Mouse (Mus musculus) left cerebral cortex, postnatal 10 days (tissue): ENCODE data around the gene Mettl15. TPM values are rescaled to one million over a fixed set of nuclear protein-coding genes. Genes with fewer than 3 reads are reported as not detected.
"Not testable (repeated sequence)": the region's sequence is repeated elsewhere in the genome, so short reads cannot be mapped to it uniquely, and the experiment has no call there.

Experiments
- DNase-seq, 2 experiments: peaks; one replicate each; pipeline ENCODE4 v3.0.0; 2021 to 2022; ENCODE audit warnings: low spot score in 2 of 2, mixed read lengths in 1 of 2; ENCODE audit errors: extremely low spot score in 1 of 2
- intact Hi-C: fragments of 180-260 bp; cut with DNase I; formaldehyde crosslinking; loops from one replicate; pipeline ENCODE4 v1.15.1; 2025
- microRNA-seq: library from miRNA; unstranded; fragments of <30 nt; microRNA quantifications from one replicate; pipeline ENCODE4 v1.2.0, GENCODE M21; 2022
- total RNA-seq, 2 experiments: library from RNA; stranded (reverse); gene quantifications; 2 replicates each; pipeline ENCODE4 v1.2.3; 2021

Gene Mettl15
- total RNA-seq, 2 experiments from 2014 or later, result 5.9 to 6.5 TPM

DNA sequence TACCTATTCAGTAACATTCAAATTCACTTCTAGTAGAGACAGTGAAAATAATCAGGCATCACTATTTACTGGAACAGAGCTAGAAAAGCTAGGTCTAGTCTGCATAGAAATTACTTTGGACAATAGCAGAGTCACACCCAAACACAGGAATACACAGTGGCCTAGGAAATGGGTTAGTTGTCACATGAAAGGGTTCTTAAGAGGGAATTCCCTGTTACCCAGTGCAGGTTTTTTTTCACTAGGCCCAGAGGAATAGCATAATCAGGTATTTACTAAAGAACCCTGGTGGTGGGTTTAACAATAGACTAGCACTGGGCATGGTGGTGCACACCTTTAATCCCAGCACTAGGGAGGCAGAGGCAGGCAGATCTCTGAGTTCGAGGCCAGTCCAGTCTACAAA, 69.9 kb downstream of the Mettl15 start:
- intact Hi-C loops, DNase-seq: not testable (repeated sequence)

DNA sequence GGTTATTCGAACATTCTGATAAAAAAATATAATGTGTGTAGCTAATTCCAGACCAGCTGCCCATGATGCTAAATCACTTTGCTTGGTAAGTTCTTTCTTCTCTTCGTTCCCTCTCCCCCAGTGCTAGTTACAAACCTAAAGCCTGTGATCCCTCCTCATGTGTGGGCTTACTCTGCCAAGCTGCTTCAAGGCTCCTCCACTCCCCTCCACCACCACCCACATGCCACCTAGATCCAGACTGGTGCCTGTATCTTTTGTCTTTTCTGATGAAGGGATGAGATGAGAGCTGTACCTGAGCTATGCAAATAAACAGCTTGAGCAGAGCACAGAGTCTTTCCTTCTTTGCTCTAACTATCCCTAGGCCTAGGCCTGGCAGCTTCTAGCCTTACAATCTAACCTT, 72.5 kb downstream of the Mettl15 start:
- no peak for DNase-seq
- intact Hi-C loops, result no loop called here

DNA sequence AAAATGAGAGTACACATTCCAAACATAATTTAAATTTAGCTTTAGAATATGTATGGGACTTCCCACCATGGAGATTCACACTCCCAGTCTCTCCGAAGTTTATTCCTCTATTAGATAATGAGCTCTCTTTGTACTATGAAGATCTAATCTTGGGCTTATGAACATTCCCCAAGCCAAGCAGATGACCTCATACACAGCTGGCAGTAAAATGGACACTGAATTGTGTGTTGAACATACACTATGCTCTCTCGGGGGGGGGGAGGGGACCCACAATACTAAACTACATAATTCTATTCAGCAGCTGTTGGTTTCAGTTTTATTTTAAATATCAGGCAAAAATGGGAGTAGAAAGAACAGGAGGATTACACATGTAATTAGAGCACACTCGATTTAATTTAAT, 97.6 kb downstream of the Mettl15 start:
- no peak for DNase-seq
- intact Hi-C loops, result no loop called here

DNA sequence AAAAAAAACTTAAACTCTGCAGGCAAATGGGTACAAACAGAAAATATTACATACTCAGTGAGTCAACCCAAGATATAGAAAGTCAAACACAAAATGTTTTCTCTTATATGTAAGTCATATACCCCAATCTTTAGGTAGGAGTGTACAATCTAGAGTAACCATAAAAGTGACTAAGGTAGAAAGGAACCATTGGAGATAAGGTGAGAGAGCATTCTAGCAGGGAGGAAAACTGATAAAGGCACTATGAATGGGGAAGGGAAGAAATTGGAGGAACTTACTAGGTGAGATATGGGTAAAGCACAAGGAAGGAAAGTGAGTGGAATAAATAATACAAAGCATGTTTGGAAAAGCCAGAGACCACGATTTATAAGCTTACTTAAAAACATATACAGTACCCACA, 122.0 kb downstream of the Mettl15 start:
- intact Hi-C loops, result no loop called here

DNA sequence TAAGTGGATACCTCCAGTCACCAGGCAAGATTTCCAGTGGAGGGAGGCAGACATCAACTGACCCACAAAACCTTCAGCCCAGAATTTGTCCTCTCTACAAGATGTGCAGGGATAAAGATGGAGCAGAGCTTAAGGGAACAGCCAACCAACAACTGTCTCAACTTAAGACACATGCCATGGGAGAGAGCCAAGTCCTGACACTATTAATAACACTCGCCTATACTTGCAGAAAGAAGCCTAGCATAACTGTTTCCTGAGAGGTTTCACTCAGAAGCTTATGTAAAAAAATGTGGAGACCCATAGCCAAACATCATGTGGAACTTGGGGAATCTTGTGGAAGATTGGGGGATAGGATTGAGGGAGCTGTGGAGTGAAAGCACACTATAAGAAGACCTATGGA, 124.4 kb downstream of the Mettl15 start:
- DNase-seq, result no peak
- intact Hi-C loops, result no loop called here

More for the DNA sequence above, 122.0 kb downstream of the Mettl15 start:
- DNase-seq, result no peak

DNA sequence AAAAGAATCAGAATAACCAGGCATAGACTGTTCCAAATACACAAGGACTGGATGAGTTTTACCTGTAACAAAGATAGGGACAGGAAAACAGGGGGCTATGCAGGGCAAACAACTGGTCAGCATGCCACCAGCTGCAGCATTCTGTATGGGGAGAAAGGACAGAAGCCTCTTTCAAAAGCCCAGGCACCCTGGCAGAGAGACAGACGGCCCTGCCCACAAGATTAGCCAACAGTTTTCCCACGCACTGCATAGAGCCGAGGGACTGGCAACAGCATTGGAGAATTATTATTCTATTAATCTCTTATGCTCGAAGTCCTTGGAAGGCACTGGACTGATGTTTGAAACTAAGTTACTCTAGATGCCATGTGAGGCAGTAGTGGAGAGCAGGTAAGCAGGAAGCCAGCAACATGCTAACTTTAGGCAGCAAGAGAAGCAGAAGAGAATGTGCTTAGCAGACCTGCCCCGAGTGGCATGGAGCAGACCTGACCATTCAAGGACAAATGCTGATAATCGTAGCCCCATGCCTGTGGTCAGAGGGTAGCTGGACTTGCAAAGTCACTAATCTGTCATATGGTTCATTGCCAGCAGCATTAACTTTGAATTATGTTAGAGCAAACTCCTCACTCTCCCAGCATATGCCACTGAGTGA, 127.0 kb downstream of the Mettl15 start:
- no peak for DNase-seq
- intact Hi-C loops, result no loop called here

DNA sequence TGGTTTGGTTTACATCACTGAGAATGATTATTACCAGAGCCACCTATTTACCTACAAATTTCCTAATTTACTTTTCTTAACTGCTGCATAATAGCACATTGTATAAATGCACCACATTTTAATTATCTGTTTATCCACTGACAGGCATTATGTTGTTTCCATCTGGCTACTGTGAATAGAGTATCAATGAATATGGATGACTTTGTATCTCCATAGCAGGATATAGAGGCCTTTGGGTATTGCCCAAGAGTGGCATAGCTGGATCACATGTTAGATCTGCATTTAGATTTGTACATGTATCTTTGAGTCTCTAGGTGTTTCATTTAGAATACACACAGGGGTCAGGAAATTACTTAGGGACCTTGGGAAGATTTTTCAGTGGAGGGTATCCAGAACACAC, 133.3 kb downstream of the Mettl15 start:
- intact Hi-C loops, result no loop called here
- DNase-seq, result no peak

DNA sequence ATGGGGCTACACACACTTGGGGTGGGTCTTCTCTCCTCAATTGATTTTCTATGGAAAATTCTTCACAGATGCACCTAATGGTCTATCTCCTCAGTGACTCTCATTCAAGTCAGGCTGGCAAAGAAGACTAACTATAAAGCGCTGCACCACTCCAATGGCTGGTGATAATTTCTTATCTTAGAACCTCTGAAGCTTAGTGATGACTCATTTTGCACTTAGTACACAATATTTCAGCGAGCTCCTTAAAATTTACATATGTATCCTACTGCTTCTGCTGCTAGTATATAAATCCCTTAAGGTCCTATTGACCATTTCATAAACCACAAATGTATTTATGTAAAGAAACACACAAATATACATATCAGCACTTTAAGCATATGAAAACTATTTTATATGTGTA, 136.1 kb downstream of the Mettl15 start:
- no peak for DNase-seq
- intact Hi-C loops, result no loop called here

DNA sequence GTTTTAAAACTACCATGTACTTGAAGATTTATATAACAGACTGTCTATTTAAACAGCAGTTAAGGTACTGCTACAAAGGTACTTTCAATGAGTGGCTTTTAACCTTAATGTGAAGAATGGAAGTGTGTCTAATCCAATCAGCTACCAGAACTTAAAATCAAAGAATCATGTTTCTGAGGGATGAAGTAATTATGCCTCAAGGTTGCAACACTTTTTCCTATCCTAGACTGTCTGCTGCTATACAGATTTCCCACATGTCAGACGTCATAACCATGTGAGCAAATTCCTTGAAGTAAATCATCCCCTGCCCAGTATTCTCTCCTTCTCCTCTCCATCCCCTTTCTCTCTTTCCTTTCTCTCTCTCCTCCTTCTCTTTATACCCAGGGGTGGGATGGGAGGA, 140.2 kb downstream of the Mettl15 start:
- DNase-seq, result no peak
- intact Hi-C loops, result no loop called here

DNA sequence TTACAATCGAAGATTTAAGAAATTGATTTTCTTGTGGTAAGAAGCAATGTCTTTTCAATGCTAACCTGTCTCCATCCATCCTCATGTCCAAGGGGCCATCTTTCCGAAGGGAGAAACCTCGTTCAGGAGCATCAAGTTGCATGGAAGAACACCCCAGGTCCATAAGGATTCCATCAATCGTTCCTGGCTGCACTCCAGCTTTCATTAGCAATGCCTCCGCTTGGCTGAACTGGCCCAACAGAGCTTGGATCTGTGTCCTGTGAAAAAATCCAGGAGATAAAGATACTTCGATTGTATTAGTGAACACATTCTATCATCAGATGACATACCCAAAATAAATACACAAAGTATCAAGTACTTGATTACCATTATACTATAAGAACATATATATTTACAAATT, 143.3 kb downstream of the Mettl15 start:
- intact Hi-C loops, result no loop called here
- no peak for DNase-seq

DNA sequence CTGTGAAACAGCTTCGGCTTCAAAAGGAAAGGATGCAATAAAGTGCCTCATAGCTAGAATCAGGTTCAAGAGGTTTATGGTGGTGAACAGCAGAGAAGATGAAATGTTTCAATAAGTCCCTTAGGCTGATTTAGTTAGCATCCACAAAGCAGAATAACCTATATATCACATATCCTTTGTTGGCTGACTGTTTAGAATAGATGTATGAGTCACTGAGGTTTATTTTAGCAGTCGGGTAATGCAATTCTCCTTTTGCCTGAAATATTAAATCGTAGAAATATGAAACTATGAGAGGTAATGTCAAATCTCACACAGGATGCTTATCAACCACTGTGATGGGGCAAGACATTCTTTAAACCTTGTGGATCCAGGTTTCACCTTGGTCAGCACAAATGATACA, 149.8 kb downstream of the Mettl15 start:
- DNase-seq, result no peak
- intact Hi-C loops, result no loop called here

DNA sequence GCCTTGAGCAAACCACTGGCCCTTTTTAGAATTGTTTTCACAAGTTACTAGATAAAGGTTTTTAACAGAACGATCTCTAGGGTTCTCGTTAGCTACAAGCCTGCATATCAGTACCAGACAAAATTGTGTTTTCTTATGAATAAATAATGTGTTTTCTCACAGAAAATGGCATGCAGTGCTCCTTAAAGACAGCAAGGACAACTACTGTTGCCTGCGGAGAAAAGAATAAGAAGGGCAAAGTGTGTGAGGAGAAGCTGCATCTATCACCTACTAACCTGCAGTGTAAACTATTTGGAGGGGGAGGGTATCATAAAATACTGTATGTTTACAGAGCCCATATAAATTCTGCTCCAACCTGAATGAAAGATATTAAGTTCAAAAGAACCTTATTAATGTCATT, 150.6 kb downstream of the Mettl15 start:
- intact Hi-C loops, result no loop called here

DNA sequence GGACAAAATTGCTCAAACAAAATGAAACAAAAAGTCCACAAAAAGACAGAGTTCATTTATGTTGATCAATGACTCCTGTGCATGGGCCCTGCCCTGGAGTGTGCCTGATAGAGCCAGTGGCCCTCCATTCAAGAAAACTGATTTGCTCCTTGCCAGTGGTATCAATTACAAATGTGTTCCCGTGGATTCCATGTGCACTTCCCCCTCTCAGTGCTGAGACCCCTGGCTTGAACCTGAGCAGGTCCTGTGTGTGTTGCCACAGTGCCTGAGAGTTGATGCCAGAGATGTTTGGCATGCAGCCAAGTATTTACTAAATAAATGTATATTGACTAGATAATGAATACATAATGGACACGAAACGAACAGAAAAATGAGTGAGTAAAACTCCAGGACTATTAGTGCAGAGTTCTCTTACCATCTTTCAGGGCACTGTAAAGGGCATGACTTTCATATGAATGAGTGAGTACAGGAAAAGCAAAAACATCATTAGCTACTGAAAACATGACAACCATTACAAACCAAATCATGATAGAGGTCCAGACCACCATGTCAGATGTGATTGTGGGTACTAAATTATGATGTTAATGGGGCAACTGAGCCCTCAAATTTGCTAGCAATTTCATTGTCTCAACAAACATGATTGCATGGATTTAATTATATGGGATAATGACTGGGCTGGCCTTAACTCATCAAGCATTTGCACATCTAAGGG, 174.6 kb downstream of the Mettl15 start:
- intact Hi-C loops, result no loop called here
- no peak for DNase-seq

More for the DNA sequence above, 150.6 kb downstream of the Mettl15 start:
- DNase-seq, result no peak

DNA sequence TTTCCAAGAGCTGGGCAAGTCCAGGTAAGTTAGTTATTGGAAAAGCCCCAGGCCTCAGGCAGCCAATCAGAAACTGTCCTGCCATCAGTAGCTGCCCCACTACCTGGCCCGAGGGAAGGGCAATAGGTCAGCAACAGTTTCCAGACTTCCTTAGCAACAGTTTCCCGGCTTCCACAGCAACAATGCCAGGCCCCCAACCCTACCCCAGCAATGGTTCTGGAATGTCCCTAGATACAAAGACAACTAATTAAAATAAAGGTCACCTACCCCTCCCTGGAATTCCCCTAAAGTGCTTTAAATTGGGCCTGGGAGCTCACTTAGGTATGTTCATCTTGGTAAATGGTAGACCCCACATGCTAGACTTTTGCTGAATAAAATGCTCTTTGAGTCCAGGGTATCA, 230.9 kb downstream of the Mettl15 start:
- intact Hi-C loops, result no loop called here
- no peak for DNase-seq

Small RNA genes lying within 50 kb of the gene (microRNA-seq; reads per million reads assigned to microRNA genes)
- not detected for gene Gm24115

Other genes starting within 250 kb of the Mettl15 start
- 1 to 10 TPM; 1.7 to 2.0 TPM for gene Kif18a, start within 50 bp of the Mettl15 start, total RNA-seq